8 mouse cellular contexts compared by ENCODE assay signal in the genomic region with DNA sequence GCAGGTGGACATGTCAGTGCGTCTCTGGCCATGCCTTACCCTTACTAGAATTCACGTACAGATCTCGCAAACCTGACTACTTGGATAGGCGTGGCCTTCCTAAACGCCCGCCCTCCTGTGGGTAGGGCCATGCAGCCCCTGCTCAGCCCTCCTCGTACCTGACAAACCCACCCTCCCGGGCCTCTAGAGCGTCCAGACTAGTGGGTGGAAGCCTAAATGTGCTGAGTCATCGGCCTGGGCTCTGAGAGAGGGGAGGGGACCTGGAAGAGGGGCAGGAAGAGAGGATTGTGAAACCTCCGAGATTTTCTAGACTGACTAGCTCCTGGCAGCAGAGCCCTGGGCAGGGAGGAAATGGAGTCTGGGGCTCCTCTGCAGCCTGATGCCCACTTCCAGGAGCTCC. TPM values are rescaled to one million over a fixed set of nuclear protein-coding genes. Genes with fewer than 3 reads are reported as not detected.
DNase-seq lines count a peak whose midpoint lies in the region; ATAC-seq and TF ChIP-seq lines count a peak whose summit lies in the region.

No protein-coding gene starts in this region.

- peak overlapping the region; percentile 38 for H3K4me3 ChIP-seq in heart, embryonic 11.5 days (ENCODE audit: low read depth, low read length)
- H3K4me3 ChIP-seq in kidney, embryonic 16.5 days (ENCODE audit: low read length): peak overlapping the region; percentile 67
- peak overlapping the region; percentile 14 for H3K4me3 ChIP-seq in small intestine, adult 2 months (ENCODE audit: low read depth, low read length)

- H3K27ac ChIP-seq in heart, embryonic 11.5 days (ENCODE audit: low read depth, low read length): peak overlapping the region; percentile 41
- H3K27ac ChIP-seq in kidney, embryonic 16.5 days (ENCODE audit: low read length): peak overlapping the region; percentile 36; the same call in 1 of the 2 replicates
- H3K27ac ChIP-seq in small intestine, adult 2 months (ENCODE audit: insufficient read depth, low read depth, low read length): no peak overlapping the region

- H3K9me3 ChIP-seq in heart, embryonic 11.5 days (replicated peaks; ENCODE audit: control insufficient read depth, low read length): no peaks in the 10 kb centered on the region
- H3K9me3 ChIP-seq in kidney, embryonic 16.5 days (ENCODE audit: low read length): no peaks in the 10 kb centered on the region

- peak; percentile 30 to 68 for DNase-seq in spleen, postnatal 4 days (ENCODE audit: low spot score in 2 of 2)
- DNase-seq in spleen, adult 18-20 months: no peak
- peak; percentile 54 for DNase-seq in embryo, embryonic 10.5 days (ENCODE audit: low spot score)
- peak; percentile 76 for DNase-seq in lung, postnatal 10 days
- no peak for DNase-seq in cerebellum, adult 11 months

- TF ChIP-seq POLR2A in small intestine, adult 2 months (IDR thresholded peaks at IDR 0.05; ENCODE audit: low read depth, low read length): no peak

- peak overlapping the region; percentile 73 for H3K4me2 ChIP-seq in heart, embryonic 11.5 days
- peak overlapping the region; percentile 63 for H3K4me2 ChIP-seq in kidney, embryonic 16.5 days (replicated peaks; ENCODE audit: low read depth, low read length)

- peaks cover 3% of the 10 kb centered on the region; the same call in 1 of the 2 replicates for H3K36me3 ChIP-seq in heart, embryonic 11.5 days (ENCODE audit: control insufficient read depth, insufficient read depth, low read length)
- peaks cover 21% of the 10 kb centered on the region; the same call in 1 of the 2 replicates for H3K36me3 ChIP-seq in kidney, embryonic 16.5 days (ENCODE audit: insufficient read depth, low read length)
- peaks cover 33% of the 10 kb centered on the region for H3K36me3 ChIP-seq in small intestine, adult 2 months (ENCODE audit: control insufficient read depth, insufficient read depth, low read length)

- H3K27me3 ChIP-seq in heart, embryonic 11.5 days (ENCODE audit: control insufficient read depth, insufficient read depth, low read length): no peaks in the 10 kb centered on the region
- H3K27me3 ChIP-seq in kidney, embryonic 16.5 days (ENCODE audit: insufficient read depth, low read length): no peaks in the 10 kb centered on the region
- no peaks in the 10 kb centered on the region for H3K27me3 ChIP-seq in small intestine, adult 2 months (ENCODE audit: control insufficient read depth, insufficient read depth, low read length)

- peak; percentile 73 for ATAC-seq in heart, embryonic 11.5 days (replicated peaks; ENCODE audit: insufficient number of reproducible peaks, low FRiP score, low TSS enrichment)
- peak; percentile 65 for ATAC-seq in kidney, embryonic 16.5 days (ENCODE audit: low FRiP score, low TSS enrichment)

- H3K9ac ChIP-seq in heart, embryonic 11.5 days (ENCODE audit: low read depth, low read length): peak overlapping the region; percentile 46; the same call in 1 of the 2 replicates
- H3K9ac ChIP-seq in kidney, embryonic 16.5 days (replicated peaks; ENCODE audit: low read length): peak overlapping the region; percentile 38; the same call in 1 of the 2 replicates

- TF ChIP-seq CTCF in small intestine, adult 2 months (IDR thresholded peaks at IDR 0.05; ENCODE audit: extremely low read depth, insufficient read length, insufficient replicate concordance, low read depth, low read length): no peak

- H3K4me1 ChIP-seq in heart, embryonic 11.5 days (ENCODE audit: control insufficient read depth, insufficient read depth, low read length): peaks cover 11% of the 10 kb centered on the region; the same call in 1 of the 2 replicates
- H3K4me1 ChIP-seq in kidney, embryonic 16.5 days (ENCODE audit: insufficient read depth, low read length): peaks cover 22% of the 10 kb centered on the region
- peaks cover 2% of the 10 kb centered on the region; the same call in 1 of the 2 replicates for H3K4me1 ChIP-seq in small intestine, adult 2 months (ENCODE audit: control insufficient read depth, insufficient read depth, insufficient read length, low read length)

- WGBS in heart, embryonic 11.5 days (ENCODE audit: insufficient replicate concordance): 12% methylated on average over 11 of the region's 11 CpGs
- WGBS in kidney, embryonic 16.5 days: 18% methylated on average over 11 of the region's 11 CpGs
- WGBS in small intestine, adult 2 months: 30% methylated on average over 11 of the region's 11 CpGs

RNA-seq across cellular contexts. Expression of a gene that starts 3.4 kb away (rescaled TPM):
- 12.1 and 15.0 TPM in 2 replicates for polyA plus RNA-seq in heart, embryonic 11.5 days (2014; fragmentation: Nextera tagmentation; extraction: Ambion mirVana)
- 30.9 and 31.4 TPM in 2 replicates for polyA plus RNA-seq in kidney, embryonic 16.5 days (2015; fragmentation: Nextera tagmentation; extraction: Ambion mirVana)
- polyA plus RNA-seq in small intestine, adult 2 months (2012; rRNA removed): 19.5 and 23.0 TPM in 2 replicates

RNA-seq across cellular contexts. Expression of a gene that starts 15.1 kb away (rescaled TPM):
- 5.2 and 8.5 TPM in 2 replicates for polyA plus RNA-seq in heart, embryonic 11.5 days (2014; fragmentation: Nextera tagmentation; extraction: Ambion mirVana)
- 17.4 and 19.6 TPM in 2 replicates for polyA plus RNA-seq in kidney, embryonic 16.5 days (2015; fragmentation: Nextera tagmentation; extraction: Ambion mirVana)
- polyA plus RNA-seq in small intestine, adult 2 months (2012; rRNA removed): 16.3 and 65.1 TPM in 2 replicates

RNA-seq across cellular contexts. Expression of a gene that starts 23.8 kb away (rescaled TPM):
- polyA plus RNA-seq in heart, embryonic 11.5 days (2014; fragmentation: Nextera tagmentation; extraction: Ambion mirVana): 26.5 and 26.8 TPM in 2 replicates
- 47.5 and 57.0 TPM in 2 replicates for polyA plus RNA-seq in kidney, embryonic 16.5 days (2015; fragmentation: Nextera tagmentation; extraction: Ambion mirVana)
- 13.0 and 23.2 TPM in 2 replicates for polyA plus RNA-seq in small intestine, adult 2 months (2012; rRNA removed)

RNA-seq across cellular contexts. Expression of a gene that starts 37.5 kb away (rescaled TPM):
- polyA plus RNA-seq in heart, embryonic 11.5 days (2014; fragmentation: Nextera tagmentation; extraction: Ambion mirVana): 52.3 and 55.9 TPM in 2 replicates
- 69.3 and 74.7 TPM in 2 replicates for polyA plus RNA-seq in kidney, embryonic 16.5 days (2015; fragmentation: Nextera tagmentation; extraction: Ambion mirVana)
- polyA plus RNA-seq in small intestine, adult 2 months (2012; rRNA removed): 36.5 and 46.2 TPM in 2 replicates

RNA-seq across cellular contexts. Expression of a gene that starts 43.7 kb away (rescaled TPM):
- polyA plus RNA-seq in heart, embryonic 11.5 days (2014; fragmentation: Nextera tagmentation; extraction: Ambion mirVana): 0.34 TPM in 1 of 2 replicates, not detected in the other
- polyA plus RNA-seq in kidney, embryonic 16.5 days (2015; fragmentation: Nextera tagmentation; extraction: Ambion mirVana): 0.59 TPM in 1 of 2 replicates, not detected in the other
- polyA plus RNA-seq in small intestine, adult 2 months (2012; rRNA removed): 0.10 and 0.25 TPM in 2 replicates

Comparison
In these comparisons a context has a peak if more than half of its experiments do, and no peak if none do; other contexts are left out.
1. DNase-seq: peak in spleen, postnatal 4 days (2 of 2), embryo, embryonic 10.5 days (single experiment) and lung, postnatal 10 days (single experiment); none in spleen, adult 18-20 months (0 of 2) and cerebellum, adult 11 months (single experiment).
2. H3K4me3 ChIP-seq: peak in every context shown above with its lines; median percentile 67 in kidney, embryonic 16.5 days; 38 in heart, embryonic 11.5 days; 14 in small intestine, adult 2 months.